Mouse (Mus musculus): ENCODE measurements at regions not wholly inside any gene's neighbourhood (a gene's known extent, or its start where the extent isn't known, plus 50 kb on each side); places are given as distances from the start of the nearest gene placed in this dataset.

DNA sequence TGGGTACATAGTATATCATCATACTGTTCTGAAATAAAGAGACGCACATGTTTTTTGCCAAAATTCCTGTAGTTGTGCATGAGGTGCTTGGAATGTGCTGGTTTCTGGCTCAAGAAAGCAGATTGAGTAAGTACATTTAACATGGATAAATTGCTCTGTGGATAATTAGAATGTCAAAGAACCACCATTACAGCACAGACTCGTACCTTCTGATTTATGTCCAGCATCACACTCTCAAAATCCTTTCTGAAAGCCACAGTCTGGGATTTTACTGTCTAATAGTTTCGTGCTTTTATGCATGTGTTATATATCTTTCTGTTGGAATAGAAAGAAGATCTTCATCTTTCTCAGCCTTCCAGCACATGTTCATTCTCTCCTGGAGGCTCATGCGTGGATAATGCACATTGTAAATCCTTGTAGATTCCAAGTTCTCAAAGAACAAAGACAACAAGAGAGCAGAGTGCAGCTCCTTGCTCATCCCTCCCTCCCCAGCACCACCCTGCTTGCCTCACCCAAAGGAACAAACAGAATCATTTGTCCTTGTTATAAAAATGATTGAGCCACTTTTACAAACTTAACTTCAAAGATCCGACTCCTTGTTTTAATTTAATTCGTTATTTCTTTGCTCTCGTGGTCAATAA, 348.9 kb upstream of the Ctso start:
- TF ChIP-seq CTCF (IDR thresholded peaks at IDR 0.05; ENCODE audit: low read depth, low read length): no peak
- no peak for TF ChIP-seq POLR2A (IDR thresholded peaks at IDR 0.05; ENCODE audit: insufficient read depth, low read length)
- no peak for TF ChIP-seq EP300 (IDR thresholded peaks at IDR 0.05; ENCODE audit: insufficient read depth, low read depth, low read length)
- H3K4me3 ChIP-seq (ENCODE audit: low read depth, low read length): no peak overlapping the region
- H3K27me3 ChIP-seq (ENCODE audit: control insufficient read depth, insufficient read depth, low read length, poor library complexity, severe bottlenecking): no peaks in the 10 kb centered on the region
- H3K27ac ChIP-seq (ENCODE audit: insufficient read depth, low read length): no peak overlapping the region
- H3K9me3 ChIP-seq (replicated peaks; ENCODE audit: control insufficient read depth, insufficient read depth, low read length, poor library complexity, severe bottlenecking): no peaks in the 10 kb centered on the region
- no peaks in the 10 kb centered on the region for H3K4me1 ChIP-seq (ENCODE audit: control insufficient read depth, insufficient read depth, low read length)
- no peak overlapping the region for H3K9ac ChIP-seq (ENCODE audit: low read depth, poor library complexity, severe bottlenecking)
- H3K36me3 ChIP-seq (ENCODE audit: control insufficient read depth, insufficient read depth, low read length, poor library complexity, severe bottlenecking): no peaks in the 10 kb centered on the region

DNA sequence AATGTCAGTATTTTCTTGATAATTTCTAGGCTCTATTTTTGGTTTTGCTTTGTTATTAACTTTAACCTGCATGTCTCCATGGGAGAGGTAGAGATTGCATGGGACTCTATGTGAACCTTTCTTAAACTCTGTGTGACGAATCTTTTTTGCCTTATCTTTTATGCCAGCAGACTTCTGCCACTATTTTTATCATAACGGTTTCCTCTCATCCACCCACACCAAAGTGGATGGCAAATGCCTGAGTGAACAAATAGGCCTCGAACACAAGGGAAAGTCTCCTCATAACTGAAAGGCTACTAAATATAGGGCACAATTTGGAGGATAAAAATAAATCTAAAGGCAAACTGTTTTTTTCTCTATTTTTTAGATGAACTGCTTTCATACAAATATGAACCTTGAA, 343.3 kb upstream of the Ctso start:
- Histone ChIP-seq H3K9ac (ENCODE audit: low read depth, poor library complexity, severe bottlenecking) (no peak overlapping the region), H3K4me1 (ENCODE audit: control insufficient read depth, insufficient read depth, low read length) (no peaks in the 10 kb centered on the region), H3K27ac (ENCODE audit: insufficient read depth, low read length) (no peak overlapping the region), H3K27me3 (ENCODE audit: control insufficient read depth, insufficient read depth, low read length, poor library complexity, severe bottlenecking) (no peaks in the 10 kb centered on the region), H3K36me3 (ENCODE audit: control insufficient read depth, insufficient read depth, low read length, poor library complexity, severe bottlenecking) (no peaks in the 10 kb centered on the region), H3K9me3 (replicated peaks; ENCODE audit: control insufficient read depth, insufficient read depth, low read length, poor library complexity, severe bottlenecking) (no peaks in the 10 kb centered on the region), H3K4me3 (ENCODE audit: low read depth, low read length) (no peak overlapping the region)
- TF ChIP-seq EP300 (IDR thresholded peaks at IDR 0.05; ENCODE audit: insufficient read depth, low read depth, low read length) (no peak), CTCF (IDR thresholded peaks at IDR 0.05; ENCODE audit: low read depth, low read length) (no peak), POLR2A (IDR thresholded peaks at IDR 0.05; ENCODE audit: insufficient read depth, low read length) (no peak)

DNA sequence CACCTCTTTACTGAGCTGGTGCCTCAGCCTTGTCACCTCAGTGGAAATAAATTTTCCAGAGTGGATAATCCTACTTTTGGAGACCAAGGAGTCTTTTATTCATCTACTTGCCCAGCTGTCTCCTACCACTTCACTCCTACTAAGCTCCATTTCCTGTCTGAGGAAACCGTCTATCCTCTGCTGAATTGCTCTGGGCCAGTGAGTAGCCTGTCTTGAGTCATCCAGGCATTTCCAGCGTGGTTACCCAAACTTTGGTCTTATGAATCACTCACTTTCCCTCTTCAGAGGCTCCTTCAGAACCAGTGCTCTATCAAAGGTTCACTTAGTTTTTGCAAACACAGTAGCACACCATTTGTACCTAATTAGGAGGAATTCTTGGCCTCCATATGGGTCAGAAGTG, 303.2 kb upstream of the Ctso start:
- Histone ChIP-seq H3K9ac (ENCODE audit: low read depth, poor library complexity, severe bottlenecking) (no peak overlapping the region), H3K4me1 (ENCODE audit: control insufficient read depth, insufficient read depth, low read length) (no peaks in the 10 kb centered on the region), H3K4me3 (ENCODE audit: low read depth, low read length) (no peak overlapping the region), H3K36me3 (ENCODE audit: control insufficient read depth, insufficient read depth, low read length, poor library complexity, severe bottlenecking) (no peaks in the 10 kb centered on the region), H3K27ac (ENCODE audit: insufficient read depth, low read length) (no peak overlapping the region), H3K27me3 (ENCODE audit: control insufficient read depth, insufficient read depth, low read length, poor library complexity, severe bottlenecking) (no peaks in the 10 kb centered on the region), H3K9me3 (replicated peaks; ENCODE audit: control insufficient read depth, insufficient read depth, low read length, poor library complexity, severe bottlenecking) (no peaks in the 10 kb centered on the region)
- TF ChIP-seq POLR2A (IDR thresholded peaks at IDR 0.05; ENCODE audit: insufficient read depth, low read length) (no peak), CTCF (IDR thresholded peaks at IDR 0.05; ENCODE audit: low read depth, low read length) (no peak), EP300 (IDR thresholded peaks at IDR 0.05; ENCODE audit: insufficient read depth, low read depth, low read length) (no peak)

DNA sequence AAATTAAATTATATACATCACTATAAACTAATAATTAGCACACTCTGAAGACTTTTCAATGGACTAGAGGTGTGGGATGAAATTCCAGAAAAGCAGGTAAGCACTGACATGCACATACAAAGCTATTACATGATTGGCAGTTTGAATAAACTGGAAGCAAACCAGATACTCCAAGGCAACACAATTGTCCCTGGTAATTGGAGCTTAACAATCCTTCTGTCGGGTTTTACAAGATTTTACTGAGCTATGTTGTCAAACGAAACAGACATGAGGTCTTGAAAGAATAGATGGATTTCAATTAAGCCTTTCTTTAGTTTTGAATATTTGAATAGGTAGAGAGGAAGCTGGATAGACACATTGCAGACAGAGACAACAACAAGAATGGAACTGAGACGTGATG, 273.9 kb upstream of the Ctso start:
- Histone ChIP-seq H3K4me1 (ENCODE audit: control insufficient read depth, insufficient read depth, low read length) (no peaks in the 10 kb centered on the region), H3K9ac (ENCODE audit: low read depth, poor library complexity, severe bottlenecking) (no peak overlapping the region), H3K36me3 (ENCODE audit: control insufficient read depth, insufficient read depth, low read length, poor library complexity, severe bottlenecking) (no peaks in the 10 kb centered on the region), H3K27ac (ENCODE audit: insufficient read depth, low read length) (no peak overlapping the region), H3K4me3 (ENCODE audit: low read depth, low read length) (no peak overlapping the region), H3K9me3 (replicated peaks; ENCODE audit: control insufficient read depth, insufficient read depth, low read length, poor library complexity, severe bottlenecking) (no peaks in the 10 kb centered on the region), H3K27me3 (ENCODE audit: control insufficient read depth, insufficient read depth, low read length, poor library complexity, severe bottlenecking) (no peaks in the 10 kb centered on the region)
- no peak for TF ChIP-seq CTCF (IDR thresholded peaks at IDR 0.05; ENCODE audit: low read depth, low read length)
- no peak for TF ChIP-seq POLR2A (IDR thresholded peaks at IDR 0.05; ENCODE audit: insufficient read depth, low read length)
- TF ChIP-seq EP300 (IDR thresholded peaks at IDR 0.05; ENCODE audit: insufficient read depth, low read depth, low read length): no peak

DNA sequence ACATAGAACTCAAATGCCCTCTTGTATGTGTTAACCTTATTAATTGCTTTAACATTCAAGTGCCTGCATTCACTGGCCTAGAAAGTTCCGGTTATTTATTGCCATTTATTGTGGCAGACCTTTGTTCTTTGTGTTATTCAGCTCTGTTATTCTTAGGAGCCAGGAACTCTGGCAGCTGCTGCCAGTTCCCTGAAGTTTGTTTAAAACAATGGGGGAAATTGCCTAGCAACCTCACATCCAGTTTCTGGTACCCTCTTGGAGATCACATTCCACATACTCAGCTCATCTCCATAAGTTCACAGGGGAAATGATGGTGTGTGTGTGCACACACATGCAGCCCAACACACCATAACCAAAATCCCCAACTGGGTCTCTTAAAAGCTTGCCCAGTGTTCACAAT, 270.8 kb upstream of the Ctso start:
- H3K27ac ChIP-seq (ENCODE audit: insufficient read depth, low read length): no peak overlapping the region
- no peak for TF ChIP-seq POLR2A (IDR thresholded peaks at IDR 0.05; ENCODE audit: insufficient read depth, low read length)
- no peak for TF ChIP-seq EP300 (IDR thresholded peaks at IDR 0.05; ENCODE audit: insufficient read depth, low read depth, low read length)
- TF ChIP-seq CTCF (IDR thresholded peaks at IDR 0.05; ENCODE audit: low read depth, low read length): no peak

DNA sequence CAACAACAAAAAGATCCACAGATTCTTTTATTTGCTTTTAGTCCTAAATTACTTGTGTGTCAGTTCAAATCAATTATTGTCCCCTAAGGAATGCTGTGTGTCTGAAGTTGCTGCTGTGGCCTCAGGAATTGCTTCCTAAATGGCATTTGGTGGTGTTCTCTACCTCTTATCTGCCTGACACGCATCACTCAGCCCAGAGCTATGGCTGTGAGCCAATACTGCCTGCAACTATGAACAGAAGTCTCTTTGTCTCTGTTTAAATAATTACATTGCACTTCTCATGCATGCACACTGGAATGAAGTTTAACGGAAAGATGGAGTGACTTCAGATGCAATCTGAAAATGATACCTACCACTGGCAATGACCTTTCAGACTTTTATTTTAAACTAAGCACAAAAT, 266.1 kb upstream of the Ctso start:
- no peaks in the 10 kb centered on the region for H3K36me3 ChIP-seq (ENCODE audit: control insufficient read depth, insufficient read depth, low read length, poor library complexity, severe bottlenecking)
- no peak for TF ChIP-seq EP300 (IDR thresholded peaks at IDR 0.05; ENCODE audit: insufficient read depth, low read depth, low read length)
- no peaks in the 10 kb centered on the region for H3K9me3 ChIP-seq (replicated peaks; ENCODE audit: control insufficient read depth, insufficient read depth, low read length, poor library complexity, severe bottlenecking)

More for the DNA sequence above, 270.8 kb upstream of the Ctso start:
- Histone ChIP-seq H3K36me3 (ENCODE audit: control insufficient read depth, insufficient read depth, low read length, poor library complexity, severe bottlenecking) (no peaks in the 10 kb centered on the region), H3K9me3 (replicated peaks; ENCODE audit: control insufficient read depth, insufficient read depth, low read length, poor library complexity, severe bottlenecking) (no peaks in the 10 kb centered on the region), H3K9ac (ENCODE audit: low read depth, poor library complexity, severe bottlenecking) (no peak overlapping the region), H3K4me3 (ENCODE audit: low read depth, low read length) (no peak overlapping the region), H3K4me1 (ENCODE audit: control insufficient read depth, insufficient read depth, low read length) (no peaks in the 10 kb centered on the region), H3K27me3 (ENCODE audit: control insufficient read depth, insufficient read depth, low read length, poor library complexity, severe bottlenecking) (no peaks in the 10 kb centered on the region)

More for the DNA sequence above, 266.1 kb upstream of the Ctso start:
- Histone ChIP-seq H3K27me3 (ENCODE audit: control insufficient read depth, insufficient read depth, low read length, poor library complexity, severe bottlenecking) (no peaks in the 10 kb centered on the region), H3K4me1 (ENCODE audit: control insufficient read depth, insufficient read depth, low read length) (no peaks in the 10 kb centered on the region), H3K9ac (ENCODE audit: low read depth, poor library complexity, severe bottlenecking) (no peak overlapping the region), H3K4me3 (ENCODE audit: low read depth, low read length) (no peak overlapping the region), H3K27ac (ENCODE audit: insufficient read depth, low read length) (no peak overlapping the region)

Data from ES-Bruce4 (cell line).